Mouse (Mus musculus): Measurements from ENCODE around the gene Tshb. TPM values are rescaled to one million over a fixed set of nuclear protein-coding genes. Genes with fewer than 3 reads are reported as not detected.
A peak's percentile ranks its signal among the peaks of the same experiment; 100 is the strongest.

Tshb gene
- polyA plus RNA-seq, 1 experiment from 2014 or later: 0.07 TPM

DNA sequence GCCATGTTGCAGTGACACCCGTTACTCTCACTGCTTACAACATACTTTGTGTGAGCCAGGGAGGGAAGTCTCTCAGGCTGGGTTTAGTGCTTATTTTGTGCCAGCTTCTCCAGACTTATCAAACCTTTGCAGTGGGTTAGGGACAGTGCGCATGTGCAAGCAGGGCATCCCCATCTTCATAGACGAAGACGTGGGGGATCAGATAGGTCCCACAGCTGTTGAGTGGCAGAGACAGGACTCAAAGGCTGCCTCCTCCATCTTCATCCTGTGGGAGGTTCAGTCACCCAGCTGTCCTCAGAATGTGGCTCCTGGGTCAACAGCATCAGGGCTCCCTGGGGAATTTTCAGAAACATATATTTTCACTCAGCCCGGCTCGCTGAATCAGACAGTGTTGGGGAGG lies 46.1 kb downstream of the Tshb start:
- Histone ChIP-seq H3K9me3 (no peaks in the 10 kb centered on the region), H3K27me3 (no peaks in the 10 kb centered on the region), H3K9ac (no peak overlapping the region), H3K4me3 (no peak overlapping the region), H3K27ac (no peak overlapping the region), H3K4me2 (no peak overlapping the region), H3K4me1 (peaks cover 29% of the 10 kb centered on the region), H3K36me3 (no peaks in the 10 kb centered on the region)
- no peak for ATAC-seq (ENCODE audit: insufficient number of reproducible peaks, insufficient read depth, low FRiP score, low TSS enrichment, low read depth)
- 69% methylated on average over 6 of the region's 6 CpGs for WGBS

GRCm38 (mm10) chr3:102735638-102736037 lies 46.9 kb downstream of the Tshb start:
- H3K36me3 ChIP-seq: no peaks in the 10 kb centered on the region
- H3K4me3 ChIP-seq: peak overlapping the region; percentile 71
- WGBS: 60% methylated on average over 6 of the region's 6 CpGs
- no peak for ATAC-seq (ENCODE audit: insufficient number of reproducible peaks, insufficient read depth, low FRiP score, low TSS enrichment, low read depth)
- H3K4me1 ChIP-seq: peaks cover 29% of the 10 kb centered on the region
- H3K9ac ChIP-seq: peak overlapping the region; percentile 79
- no peak overlapping the region for H3K27ac ChIP-seq
- no peaks in the 10 kb centered on the region for H3K9me3 ChIP-seq
- H3K27me3 ChIP-seq: no peaks in the 10 kb centered on the region
- H3K4me2 ChIP-seq: peak overlapping the region; percentile 87

- H3K27ac ChIP-seq: no peak overlapping the region
Observed at GRCm38 (mm10) chr3:102735031-102735558, 47.4 kb downstream of the Tshb start.

GRCm38 (mm10) chr3:102734313-102735030 lies 48.0 kb downstream of the Tshb start, which contains the start of gene Tspan2:
Gene Tspan2, plus strand, starts transcription at chr3:102734529.
- ATAC-seq (ENCODE audit: insufficient number of reproducible peaks, insufficient read depth, low FRiP score, low TSS enrichment, low read depth): peak; percentile 52
- Histone ChIP-seq H3K4me3 (peak within 1 kb of the TSS; percentile 71), H3K27me3 (no peaks in the 10 kb centered on the region), H3K9me3 (no peaks in the 10 kb centered on the region), H3K9ac (peak within 1 kb of the TSS; percentile 79), H3K4me2 (peak within 1 kb of the TSS; percentile 87), H3K4me1 (peaks cover 29% of the 10 kb centered on the region), H3K27ac (no peak within 1 kb of the TSS), H3K36me3 (no peaks in the 10 kb centered on the region)
- WGBS: under 1% methylated on average over 48 of the region's 54 CpGs

More at GRCm38 (mm10) chr3:102735031-102735558, 47.4 kb downstream of the Tshb start:
- no peaks in the 10 kb centered on the region for H3K9me3 ChIP-seq
- H3K4me3 ChIP-seq: peak overlapping the region; percentile 71
- H3K27me3 ChIP-seq: no peaks in the 10 kb centered on the region
- no peaks in the 10 kb centered on the region for H3K36me3 ChIP-seq
- peak; percentile 66 for ATAC-seq (ENCODE audit: insufficient number of reproducible peaks, insufficient read depth, low FRiP score, low TSS enrichment, low read depth)
- peaks cover 29% of the 10 kb centered on the region for H3K4me1 ChIP-seq
- WGBS: 1% methylated on average over 33 of the region's 33 CpGs
- peak overlapping the region; percentile 79 for H3K9ac ChIP-seq
- H3K4me2 ChIP-seq: peak overlapping the region; percentile 87

GRCm38 (mm10) chr3:102733936-102734312 lies 48.6 kb downstream of the Tshb start:
- no peaks in the 10 kb centered on the region for H3K9me3 ChIP-seq
- no peak overlapping the region for H3K27ac ChIP-seq
- no peaks in the 10 kb centered on the region for H3K36me3 ChIP-seq
- H3K4me3 ChIP-seq: peak overlapping the region; percentile 71
- H3K27me3 ChIP-seq: no peaks in the 10 kb centered on the region
- no peak for ATAC-seq (ENCODE audit: insufficient number of reproducible peaks, insufficient read depth, low FRiP score, low TSS enrichment, low read depth)
- 37% methylated on average over 6 of the region's 6 CpGs for WGBS
- H3K9ac ChIP-seq: peak overlapping the region; percentile 79
- H3K4me2 ChIP-seq: peak overlapping the region; percentile 87
- peaks cover 29% of the 10 kb centered on the region for H3K4me1 ChIP-seq

DNA sequence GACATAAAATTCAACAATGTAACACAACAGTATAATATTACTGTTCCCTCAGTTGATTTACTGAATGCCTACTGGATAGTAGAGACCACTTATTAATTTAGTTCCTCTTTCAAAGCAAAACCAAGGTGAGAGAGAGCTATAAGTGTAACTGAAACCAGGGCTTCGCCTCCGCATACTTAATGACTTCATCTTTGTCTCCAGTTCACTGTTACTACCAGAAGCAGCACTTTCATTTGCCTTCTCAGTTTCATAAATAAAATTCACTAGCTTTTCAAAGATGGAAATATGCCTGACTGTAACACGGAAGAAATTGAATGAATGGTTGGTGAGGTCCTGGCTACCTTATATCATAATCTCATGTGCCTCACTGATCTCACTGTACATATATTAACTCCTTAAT lies 49.5 kb downstream of the Tshb start:
- peaks cover 26% of the 10 kb centered on the region for H3K4me1 ChIP-seq
- no peak overlapping the region for H3K9ac ChIP-seq
- ATAC-seq (ENCODE audit: insufficient number of reproducible peaks, insufficient read depth, low FRiP score, low TSS enrichment, low read depth): no peak
- no peak overlapping the region for H3K27ac ChIP-seq
- WGBS: 87% methylated on average over 3 of the region's 3 CpGs
- H3K9me3 ChIP-seq: no peaks in the 10 kb centered on the region
- H3K36me3 ChIP-seq: no peaks in the 10 kb centered on the region
- H3K4me2 ChIP-seq: no peak overlapping the region
- H3K27me3 ChIP-seq: no peaks in the 10 kb centered on the region
- H3K4me3 ChIP-seq: no peak overlapping the region

- no peaks in the 10 kb centered on the region for H3K36me3 ChIP-seq
- ATAC-seq (ENCODE audit: insufficient number of reproducible peaks, insufficient read depth, low FRiP score, low TSS enrichment, low read depth): no peak
- H3K9me3 ChIP-seq: no peaks in the 10 kb centered on the region
- H3K4me2 ChIP-seq: no peak overlapping the region
- H3K4me1 ChIP-seq: peaks cover 23% of the 10 kb centered on the region
- no peak overlapping the region for H3K27ac ChIP-seq
- no peak overlapping the region for H3K4me3 ChIP-seq
- no peaks in the 10 kb centered on the region for H3K27me3 ChIP-seq
- WGBS: 85% methylated on average over 4 of the region's 4 CpGs
- no peak overlapping the region for H3K9ac ChIP-seq
Observed at GRCm38 (mm10) chr3:102732619-102733018, 49.9 kb downstream of the Tshb start.

- Histone ChIP-seq H3K9ac (no peak overlapping the region), H3K36me3 (no peaks in the 10 kb centered on the region), H3K27me3 (no peaks in the 10 kb centered on the region), H3K4me2 (no peak overlapping the region), H3K4me3 (no peak overlapping the region), H3K27ac (no peak overlapping the region), H3K9me3 (no peaks in the 10 kb centered on the region), H3K4me1 (peaks cover 11% of the 10 kb centered on the region)
- 74% methylated on average over 3 of the region's 3 CpGs for WGBS
- ATAC-seq (ENCODE audit: insufficient number of reproducible peaks, insufficient read depth, low FRiP score, low TSS enrichment, low read depth): no peak
Observed at GRCm38 (mm10) chr3:102731112-102731511, 51.4 kb downstream of the Tshb start.

DNA sequence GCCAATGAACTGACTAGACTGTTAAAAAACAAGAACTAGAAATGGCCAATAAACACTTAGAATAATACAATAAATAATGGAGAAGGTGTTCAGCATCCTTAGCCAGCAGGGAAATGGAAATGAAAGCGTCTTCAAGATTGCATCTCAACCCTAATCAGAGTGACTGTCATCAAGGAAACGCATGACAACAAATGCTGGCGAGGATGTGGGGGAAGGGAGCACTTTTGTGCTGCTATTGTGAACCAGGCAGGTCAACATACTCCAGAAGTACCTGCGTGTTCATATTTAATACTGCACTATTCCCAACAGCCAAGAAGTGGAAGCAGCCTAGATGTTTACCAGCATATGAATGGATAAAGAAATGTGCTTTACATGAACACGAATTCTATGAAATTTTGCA lies 53.1 kb downstream of the Tshb start:
- no peak overlapping the region for H3K27ac ChIP-seq

More for the DNA sequence above, 53.1 kb downstream of the Tshb start:
- Histone ChIP-seq H3K36me3 (no peaks in the 10 kb centered on the region), H3K9ac (no peak overlapping the region), H3K9me3 (no peaks in the 10 kb centered on the region), H3K4me2 (no peak overlapping the region), H3K4me3 (no peak overlapping the region), H3K4me1 (peaks cover 8% of the 10 kb centered on the region), H3K27me3 (no peaks in the 10 kb centered on the region)
- 53% methylated on average over 5 of the region's 5 CpGs for WGBS
- ATAC-seq (ENCODE audit: insufficient number of reproducible peaks, insufficient read depth, low FRiP score, low TSS enrichment, low read depth): no peak

Other genes with a start within 250 kb of the Tshb start
- gene Tspan2, start 48.2 kb downstream of the Tshb start, polyA plus RNA-seq (2015; fragmentation: Nextera tagmentation; extraction: Ambion mirVana): 4.6 and 5.3 TPM in 2 replicates
- not detected in 2 replicates for gene Sycp1, start 153.4 kb upstream of the Tshb start, polyA plus RNA-seq (2015; fragmentation: Nextera tagmentation; extraction: Ambion mirVana)
- not detected in 2 replicates for gene Nr1h5, start 181.4 kb upstream of the Tshb start, polyA plus RNA-seq (2015; fragmentation: Nextera tagmentation; extraction: Ambion mirVana)
- 56.6 and 60.0 TPM in 2 replicates for gene Sike1, start 213.0 kb upstream of the Tshb start, polyA plus RNA-seq (2015; fragmentation: Nextera tagmentation; extraction: Ambion mirVana)
- gene Csde1, start 237.7 kb upstream of the Tshb start, polyA plus RNA-seq (2015; fragmentation: Nextera tagmentation; extraction: Ambion mirVana): 396 and 425 TPM in 2 replicates